Mouse (Mus musculus) right cerebral cortex, postnatal 25 days (tissue): ENCODE data around the gene Gm4307.
A peak's percentile ranks its signal among the peaks of the same experiment; 100 is the strongest.
"Not testable (repeated sequence)": the region's sequence is repeated elsewhere in the genome, so short reads cannot be mapped to it uniquely, and the experiment has no call there.

Experiments
- DNase-seq: peaks from one replicate; pipeline ENCODE4 v3.0.0; 2022

The Gm4307 gene

GRCm38 (mm10) chr10:100361038-100361437 is at the start of gene Gm4307:
Gene Gm4307 (plus strand): TSS chr10:100361338.
- not testable (repeated sequence) for DNase-seq

GRCm38 (mm10) chr10:100335376-100335775 is 25.8 kb upstream of the Gm4307 start, which contains the start of gene Gm4301:
Gene Gm4301 (plus strand): TSS chr10:100335676.
- not testable (repeated sequence) for DNase-seq

GRCm38 (mm10) chr10:100340536-100340935 is 20.6 kb upstream of the Gm4307 start, which contains the start of gene Gm4302:
Gene Gm4302 (plus strand): TSS chr10:100340836.
- DNase-seq, result not testable (repeated sequence)

- DNase-seq, result not testable (repeated sequence)
Measured at GRCm38 (mm10) chr10:100345672-100346071, 15.5 kb upstream of the Gm4307 start, which contains the start of gene Gm4303. Gene Gm4303 (plus strand): TSS chr10:100345972.

- DNase-seq, result not testable (repeated sequence)
Measured at GRCm38 (mm10) chr10:100350793-100351192, 10.3 kb upstream of the Gm4307 start, which contains the start of gene Gm4305. Gene Gm4305 (plus strand): TSS chr10:100351093.

- peak; percentile 3 for DNase-seq
Measured at GRCm38 (mm10) chr10:100356841-100357240, 4.3 kb upstream of the Gm4307 start.

GRCm38 (mm10) chr10:100382460-100382859 is 21.3 kb downstream of the Gm4307 start, which contains the start of gene Gm4312:
Gene Gm4312 (minus strand): TSS chr10:100382560.
- DNase-seq, result not testable (repeated sequence)

- DNase-seq, result not testable (repeated sequence)
Measured at GRCm38 (mm10) chr10:100402301-100402700, 41.2 kb downstream of the Gm4307 start.
